Mouse (Mus musculus): ENCODE results near the gene Axdnd1. TPM values are rescaled to one million over a fixed set of nuclear protein-coding genes. Genes with fewer than 3 reads are reported as not detected.

Axdnd1 gene
- 1.5 TPM for polyA plus RNA-seq (2017; shearing (Covaris generic))

GRCm38 (mm10) chr1:156420671-156421297 is at the start of gene Axdnd1:
Axdnd1 (minus strand) TSS chr1:156421159.

GRCm38 (mm10) chr1:156365740-156366139 is 55.2 kb downstream of the Axdnd1 start, which contains the start of gene Gm2000:
Gm2000 (plus strand) TSS chr1:156366040.

GRCm38 (mm10) chr1:156310630-156311029 is 110.3 kb downstream of the Axdnd1 start, which contains the start of gene Nphs2:
Nphs2 (plus strand) TSS chr1:156310727.

GRCm38 (mm10) chr1:156302911-156303749 is 117.8 kb downstream of the Axdnd1 start, which contains the start of gene Tdrd5:
Tdrd5 (minus strand) TSS chr1:156303664.

Other genes with a start within 250 kb of the Axdnd1 start
- not detected for gene Fam163a, start 216.1 kb downstream of the Axdnd1 start, polyA plus RNA-seq (2017; shearing (Covaris generic))
- gene Tdrd5, start 117.5 kb downstream of the Axdnd1 start, polyA plus RNA-seq (2017; shearing (Covaris generic)), result 0.43 TPM
- gene Nphs2, start 110.4 kb downstream of the Axdnd1 start, polyA plus RNA-seq (2017; shearing (Covaris generic)), result not detected
- 1,384 TPM for gene Gm2000, start 55.1 kb downstream of the Axdnd1 start, polyA plus RNA-seq (2017; shearing (Covaris generic))
- gene Soat1, start 53.2 kb upstream of the Axdnd1 start, polyA plus RNA-seq (2017; shearing (Covaris generic)), result 42.3 TPM
- 0.85 TPM for gene Gm10031, start 102.9 kb upstream of the Axdnd1 start, polyA plus RNA-seq (2017; shearing (Covaris generic))
- gene Abl2, start 137.6 kb upstream of the Axdnd1 start, polyA plus RNA-seq (2017; shearing (Covaris generic)), result 5.1 TPM